Mouse (Mus musculus): ENCODE measurements around the gene Dok5. TPM values are rescaled to one million over a fixed set of nuclear protein-coding genes. Genes with fewer than 3 reads are reported as not detected.

Gene Dok5
- polyA plus RNA-seq, 2 experiments = 10.8 to 11.9 TPM

DNA sequence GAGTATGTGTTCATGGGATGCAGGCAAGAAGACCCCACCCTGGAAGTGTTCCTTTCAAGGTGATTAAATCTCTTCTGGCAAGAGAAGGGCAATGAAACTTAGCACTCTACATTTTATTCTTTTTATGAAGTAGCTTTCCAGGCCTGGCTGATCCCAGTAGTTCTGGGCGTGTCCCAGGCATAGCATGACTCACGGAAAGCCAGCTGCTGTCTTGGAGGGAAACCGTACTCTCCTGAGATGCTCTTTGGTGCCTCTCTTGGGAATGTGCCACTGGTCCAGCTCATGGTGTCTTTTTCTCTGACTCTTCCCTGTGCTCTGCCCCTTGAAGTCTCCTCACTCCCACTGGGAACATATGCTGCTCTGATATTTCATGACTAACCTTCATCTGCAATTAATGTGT is 33.1 kb downstream of the Dok5 start:
- Histone ChIP-seq H3K9me3 (ENCODE audit: control insufficient read depth, low read length) (no peaks in the 10 kb centered on the region), H3K9ac (ENCODE audit: low read depth, low read length, severe bottlenecking) (no peak overlapping the region), H3K4me3 (replicated peaks; ENCODE audit: low read length) (no peak overlapping the region), H3K27ac (replicated peaks; ENCODE audit: low read depth, low read length) (no peak overlapping the region), H3K36me3 (ENCODE audit: control insufficient read depth, insufficient read depth, low read length) (no peaks in the 10 kb centered on the region), H3K4me1 (ENCODE audit: control insufficient read depth, insufficient read depth, low read length) (no peaks in the 10 kb centered on the region), H3K4me2 (replicated peaks; ENCODE audit: low read depth, low read length, severe bottlenecking) (no peak overlapping the region), H3K27me3 (ENCODE audit: control insufficient read depth, insufficient read depth, low read length) (no peaks in the 10 kb centered on the region)
- ATAC-seq (ENCODE audit: low FRiP score, low read depth) (peak; percentile 53; the same call in 1 of the 2 replicates), DNase-seq (ENCODE audit: low spot score) (peak; percentile 49)
- WGBS = 59% methylated on average over 3 of the region's 3 CpGs
- no peak for TF ChIP-seq POLR2A (IDR thresholded peaks at IDR 0.05; ENCODE audit: borderline replicate concordance, extremely low read depth, insufficient read depth, insufficient read length)

GRCm38 (mm10) chr2:170767243-170767642 is 35.6 kb downstream of the Dok5 start:
- no peak overlapping the region for H3K4me2 ChIP-seq (replicated peaks; ENCODE audit: low read depth, low read length, severe bottlenecking)
- no peak for ATAC-seq (ENCODE audit: low FRiP score, low read depth)
- TF ChIP-seq POLR2A (IDR thresholded peaks at IDR 0.05; ENCODE audit: borderline replicate concordance, extremely low read depth, insufficient read depth, insufficient read length) = no peak
- H3K4me1 ChIP-seq (ENCODE audit: control insufficient read depth, insufficient read depth, low read length) = peaks cover 4% of the 10 kb centered on the region; the same call in 1 of the 2 replicates
- no peak for DNase-seq (ENCODE audit: low spot score)
- no peaks in the 10 kb centered on the region for H3K36me3 ChIP-seq (ENCODE audit: control insufficient read depth, insufficient read depth, low read length)
- 63% methylated on average over 8 of the region's 8 CpGs for WGBS
- no peaks in the 10 kb centered on the region for H3K27me3 ChIP-seq (ENCODE audit: control insufficient read depth, insufficient read depth, low read length)
- no peak overlapping the region for H3K27ac ChIP-seq (replicated peaks; ENCODE audit: low read depth, low read length)
- H3K9me3 ChIP-seq (ENCODE audit: control insufficient read depth, low read length) = no peaks in the 10 kb centered on the region
- no peak overlapping the region for H3K4me3 ChIP-seq (replicated peaks; ENCODE audit: low read length)
- H3K9ac ChIP-seq (ENCODE audit: low read depth, low read length, severe bottlenecking) = no peak overlapping the region

DNA sequence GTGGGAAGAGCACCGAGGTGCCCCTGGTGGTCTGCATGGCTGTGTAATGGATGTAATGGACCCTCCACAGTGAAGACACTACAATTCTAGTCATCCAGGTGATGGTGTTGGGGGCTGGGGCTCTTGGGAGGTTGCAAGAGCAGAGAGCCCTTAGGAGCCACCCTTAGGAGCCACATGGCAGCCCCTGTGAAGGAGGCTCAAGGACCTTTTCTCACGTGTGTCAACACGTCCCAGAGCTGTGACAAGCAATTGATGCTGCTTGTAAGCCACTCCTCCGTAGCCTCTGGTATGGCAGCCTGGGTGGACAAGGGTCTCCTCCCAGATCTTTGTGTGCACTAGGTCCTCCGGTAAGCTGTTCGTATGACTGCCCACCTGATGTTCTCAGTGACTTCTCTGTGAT is 37.1 kb downstream of the Dok5 start:
- H3K4me2 ChIP-seq (replicated peaks; ENCODE audit: low read depth, low read length, severe bottlenecking) = no peak overlapping the region
- no peak overlapping the region for H3K4me3 ChIP-seq (replicated peaks; ENCODE audit: low read length)
- no peak overlapping the region for H3K9ac ChIP-seq (ENCODE audit: low read depth, low read length, severe bottlenecking)
- no peak overlapping the region for H3K27ac ChIP-seq (replicated peaks; ENCODE audit: low read depth, low read length)
- peaks cover 6% of the 10 kb centered on the region; the same call in 1 of the 2 replicates for H3K4me1 ChIP-seq (ENCODE audit: control insufficient read depth, insufficient read depth, low read length)
- no peaks in the 10 kb centered on the region for H3K36me3 ChIP-seq (ENCODE audit: control insufficient read depth, insufficient read depth, low read length)
- 76% methylated on average over 6 of the region's 6 CpGs for WGBS
- no peaks in the 10 kb centered on the region for H3K27me3 ChIP-seq (ENCODE audit: control insufficient read depth, insufficient read depth, low read length)
- H3K9me3 ChIP-seq (ENCODE audit: control insufficient read depth, low read length) = no peaks in the 10 kb centered on the region
- no peak for TF ChIP-seq POLR2A (IDR thresholded peaks at IDR 0.05; ENCODE audit: borderline replicate concordance, extremely low read depth, insufficient read depth, insufficient read length)
- DNase-seq (ENCODE audit: low spot score) (no peak), ATAC-seq (ENCODE audit: low FRiP score, low read depth) (no peak)

DNA sequence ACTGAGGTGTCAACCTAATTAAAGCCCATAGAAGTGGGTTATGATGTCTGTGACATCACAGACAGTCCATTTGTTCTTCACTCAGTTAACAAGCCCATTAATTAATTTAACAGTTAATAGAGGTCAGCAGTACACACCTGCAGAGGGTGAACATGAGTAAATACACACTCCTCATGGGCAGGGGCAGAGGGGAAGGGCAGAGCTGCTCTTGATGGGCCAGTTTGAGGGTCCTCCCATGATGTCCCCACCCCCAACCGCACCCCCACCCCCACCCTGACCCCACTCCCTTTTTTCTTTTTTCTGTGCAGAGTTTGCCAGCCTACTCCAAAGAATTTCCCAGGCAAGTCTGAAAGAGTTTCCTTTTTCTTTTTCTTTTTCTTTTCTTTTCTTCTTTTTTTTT is 39.9 kb downstream of the Dok5 start:
- Histone ChIP-seq H3K9ac (ENCODE audit: low read depth, low read length, severe bottlenecking) (no peak overlapping the region), H3K4me1 (ENCODE audit: control insufficient read depth, insufficient read depth, low read length) (peaks cover 6% of the 10 kb centered on the region; the same call in 1 of the 2 replicates), H3K36me3 (ENCODE audit: control insufficient read depth, insufficient read depth, low read length) (no peaks in the 10 kb centered on the region), H3K9me3 (ENCODE audit: control insufficient read depth, low read length) (no peaks in the 10 kb centered on the region), H3K4me2 (replicated peaks; ENCODE audit: low read depth, low read length, severe bottlenecking) (no peak overlapping the region), H3K27me3 (ENCODE audit: control insufficient read depth, insufficient read depth, low read length) (no peaks in the 10 kb centered on the region), H3K4me3 (replicated peaks; ENCODE audit: low read length) (no peak overlapping the region), H3K27ac (replicated peaks; ENCODE audit: low read depth, low read length) (no peak overlapping the region)
- 22% methylated on average over 1 of the region's 1 CpGs for WGBS
- no peak for DNase-seq (ENCODE audit: low spot score)
- TF ChIP-seq POLR2A (IDR thresholded peaks at IDR 0.05; ENCODE audit: borderline replicate concordance, extremely low read depth, insufficient read depth, insufficient read length) = no peak
- ATAC-seq (ENCODE audit: low FRiP score, low read depth) = no peak

DNA sequence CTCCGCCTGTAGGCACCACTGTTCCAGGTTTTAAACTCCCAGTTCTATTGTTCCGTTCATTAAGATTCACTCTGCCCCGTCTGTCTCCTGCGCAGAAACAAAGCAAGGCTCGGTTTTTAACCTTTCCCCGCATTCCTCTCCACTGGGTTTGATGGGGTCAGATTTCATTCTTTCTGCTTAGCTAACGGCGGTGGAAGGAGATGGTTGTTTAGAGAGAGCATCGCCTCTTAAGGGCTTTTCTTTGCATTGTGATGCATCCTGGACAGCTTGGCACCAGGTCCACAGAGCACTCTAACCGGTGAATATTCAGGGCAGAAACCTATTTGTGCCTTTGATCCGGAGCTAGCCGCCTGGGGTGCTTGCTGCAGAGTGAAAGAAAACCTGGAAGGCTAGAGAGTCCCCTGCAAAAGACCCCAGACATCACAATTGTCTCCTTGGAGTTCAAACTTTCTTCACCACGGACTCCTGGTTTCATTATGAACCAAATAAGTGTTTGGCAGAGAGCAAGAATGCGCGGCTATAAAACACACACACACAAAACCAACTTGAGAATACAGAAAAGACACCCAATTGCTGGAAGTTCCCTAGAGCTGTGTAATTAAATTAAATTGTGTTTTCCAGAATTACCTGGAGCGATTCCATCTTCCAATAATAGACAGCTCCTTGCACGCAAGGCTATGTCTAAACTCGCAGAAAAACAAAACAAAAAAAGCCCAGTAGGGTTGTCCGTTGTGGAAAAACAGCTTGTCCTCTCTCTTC is 40.7 kb downstream of the Dok5 start:
- Histone ChIP-seq H3K4me2 (replicated peaks; ENCODE audit: low read depth, low read length, severe bottlenecking) (peak overlapping the region; percentile 27; the same call in 1 of the 2 replicates), H3K27me3 (ENCODE audit: control insufficient read depth, insufficient read depth, low read length) (no peaks in the 10 kb centered on the region), H3K4me1 (ENCODE audit: control insufficient read depth, insufficient read depth, low read length) (peaks cover 9% of the 10 kb centered on the region; the same call in 1 of the 2 replicates), H3K27ac (replicated peaks; ENCODE audit: low read depth, low read length) (0 out of 2 replicates have a peak overlapping the region, but pooled peaks have one; percentile 1), H3K9me3 (ENCODE audit: control insufficient read depth, low read length) (no peaks in the 10 kb centered on the region), H3K9ac (ENCODE audit: low read depth, low read length, severe bottlenecking) (peak overlapping the region; percentile 32; the same call in 1 of the 2 replicates), H3K36me3 (ENCODE audit: control insufficient read depth, insufficient read depth, low read length) (no peaks in the 10 kb centered on the region), H3K4me3 (replicated peaks; ENCODE audit: low read length) (0 out of 2 replicates have a peak overlapping the region, but pooled peaks have one; percentile 9)
- no peak; the same call in 1 of the 2 replicates for ATAC-seq (ENCODE audit: low FRiP score, low read depth)
- TF ChIP-seq POLR2A (IDR thresholded peaks at IDR 0.05; ENCODE audit: borderline replicate concordance, extremely low read depth, insufficient read depth, insufficient read length) = no peak
- 8% methylated on average over 19 of the region's 19 CpGs for WGBS
- peak; percentile 16 for DNase-seq (ENCODE audit: low spot score)
